Mouse (Mus musculus): ENCODE measurements around the gene Clip3.
A peak's percentile ranks its signal among the peaks of the same experiment; 100 is the strongest.

GRCm38 (mm10) chr7:30353279-30353822 is 61.8 kb downstream of the Clip3 start:
- TF ChIP-seq CTCF (IDR thresholded peaks at IDR 0.05; ENCODE audit: low read depth, low read length) (peak; percentile 45; the same call in 1 of the 2 replicates), POLR2A (IDR thresholded peaks at IDR 0.05; ENCODE audit: borderline replicate concordance, low read depth, low read length) (no peak)
